Mouse (Mus musculus) CH12.LX (cell line): ENCODE measurements at regions not wholly inside any gene's neighbourhood (a gene's known extent, or its start where the extent isn't known, plus 50 kb on each side); places are given as distances from the start of the nearest gene placed in this dataset.
"Not testable (repeated sequence)": the region's sequence is repeated elsewhere in the genome, so short reads cannot be mapped to it uniquely, and the experiment has no call there.

Source experiments
- CHD1 ChIP-seq: IDR thresholded peaks from 2 replicates; pipeline ENCODE4 v1.6.1; 2012; ENCODE audit warnings: low read depth, low read length, improper control_type of control experiment, inconsistent platforms
- CTCF ChIP-seq, 2 experiments: IDR thresholded peaks in 1 of 2; conservative IDR thresholded peaks in 1 of 2; 2 replicates each; pipeline ENCODE4 v1.5.1; 2011 to 2012; ENCODE audit warnings: low read depth in 2 of 2, low read length in 2 of 2, improper control_type of control experiment in 1 of 2, inconsistent platforms in 1 of 2, mild to moderate bottlenecking in 1 of 2, moderate library complexity in 1 of 2
- ELF1 ChIP-seq: IDR thresholded peaks from 2 replicates; pipeline ENCODE4 v1.6.1; 2014; ENCODE audit warnings: low read depth, mild to moderate bottlenecking, inconsistent platforms, low read length, improper control_type of control experiment
- EP300 ChIP-seq: IDR thresholded peaks from 2 replicates; pipeline ENCODE4 v1.6.1; 2011; ENCODE audit warnings: low read length, improper control_type of control experiment
- GABPA ChIP-seq: IDR thresholded peaks from 2 replicates; pipeline ENCODE4 v1.6.1; 2012; ENCODE audit warnings: low read depth, low read length, improper control_type of control experiment, inconsistent platforms; ENCODE audit not compliant: insufficient replicate concordance
- IRF4 ChIP-seq: IDR thresholded peaks from 2 replicates; pipeline ENCODE4 v1.6.1; 2014; ENCODE audit warnings: low read depth, mild to moderate bottlenecking, inconsistent platforms, low read length, improper control_type of control experiment
- JUN ChIP-seq: IDR thresholded peaks from 2 replicates; pipeline ENCODE4 v1.6.1; 2011; ENCODE audit warnings: low read depth, mild to moderate bottlenecking, low read length, improper control_type of control experiment, moderate library complexity; ENCODE audit not compliant: insufficient read depth
- MAFK ChIP-seq: IDR thresholded peaks from 2 replicates; pipeline ENCODE4 v1.6.1; 2011; ENCODE audit warnings: low read length, improper control_type of control experiment; ENCODE audit not compliant: insufficient replicate concordance
- MAZ ChIP-seq: IDR thresholded peaks from 2 replicates; pipeline ENCODE4 v1.6.1; 2012; ENCODE audit warnings: low read depth, mild to moderate bottlenecking, inconsistent platforms, low read length, improper control_type of control experiment, moderate library complexity
- MYC ChIP-seq: IDR thresholded peaks from 2 replicates; pipeline ENCODE4 v1.6.1; 2011; ENCODE audit warnings: low read depth, mild to moderate bottlenecking, improper control_type of control experiment, low read length
- POLR2A ChIP-seq: IDR thresholded peaks from 2 replicates; pipeline ENCODE4 v1.6.1; 2011; ENCODE audit warnings: low read depth, mild to moderate bottlenecking, improper control_type of control experiment, low read length
- TBP ChIP-seq: conservative IDR thresholded peaks from 2 replicates; pipeline ENCODE4 v1.6.1; 2011; ENCODE audit warnings: low read depth, low read length, improper control_type of control experiment
- TCF12 ChIP-seq: IDR thresholded peaks from 2 replicates; pipeline ENCODE4 v1.6.1; 2014; ENCODE audit warnings: low read depth, mild to moderate bottlenecking, inconsistent platforms, low read length, improper control_type of control experiment
- ZMIZ1 ChIP-seq: IDR thresholded peaks from 2 replicates; pipeline ENCODE4 v1.6.1; 2012; ENCODE audit warnings: low read depth, mild to moderate bottlenecking, inconsistent platforms, low read length, improper control_type of control experiment

- TF ChIP-seq CHD1; CTCF (conservative IDR thresholded peaks at IDR 0.05 in 1 of 2, IDR thresholded peaks at IDR 0.05 in 1 of 2; ENCODE audit: low read depth in 2 of 2, low read length in 2 of 2); ZMIZ1; ELF1; POLR2A; TBP; TCF12; MAZ; EP300; GABPA; IRF4; MAFK; MYC; JUN: not testable (repeated sequence)
Measured at GRCm38 (mm10) chr8:103710871-103711270, 390.6 kb upstream of the Cdh5 start.
